Mouse (Mus musculus) mature B cell (primary cell): Measurements from ENCODE around the gene Tmem132d.

ENCODE experiments used
- in situ Hi-C: fragments of 300-500 bp; cut with MboI; formaldehyde crosslinking; loops from 2 replicates; pipeline ENCODE4 v1.14.3; 2019

Tmem132d gene

GRCm38 (mm10) chr5:128405071-128405470 is 27.8 kb downstream of the Tmem132d start:
- in situ Hi-C loops, result no loop called here

- in situ Hi-C loops, result no loop called here
Observed at GRCm38 (mm10) chr5:128404223-128404622, 28.7 kb downstream of the Tmem132d start.

- in situ Hi-C loops, result no loop called here
Observed at GRCm38 (mm10) chr5:128392372-128392771, 40.5 kb downstream of the Tmem132d start.

- in situ Hi-C loops, result no loop called here
Observed at GRCm38 (mm10) chr5:128389665-128390064, 43.2 kb downstream of the Tmem132d start.

- in situ Hi-C loops, result no loop called here
Observed at GRCm38 (mm10) chr5:128388358-128389141, 44.3 kb downstream of the Tmem132d start.

GRCm38 (mm10) chr5:128369814-128370213 is 63.1 kb downstream of the Tmem132d start:
- in situ Hi-C loops, result no loop called here

GRCm38 (mm10) chr5:128369111-128369510 is 63.8 kb downstream of the Tmem132d start:
- in situ Hi-C loops, result no loop called here

- in situ Hi-C loops, result no loop called here
Observed at GRCm38 (mm10) chr5:128365261-128365985, 67.5 kb downstream of the Tmem132d start.

- in situ Hi-C loops, result no loop called here
Observed at GRCm38 (mm10) chr5:128360946-128361675, 71.8 kb downstream of the Tmem132d start.

- in situ Hi-C loops, result no loop called here
Observed at GRCm38 (mm10) chr5:128348835-128349234, 84.0 kb downstream of the Tmem132d start.

- in situ Hi-C loops, result no loop called here
Observed at GRCm38 (mm10) chr5:128336841-128337240, 96.0 kb downstream of the Tmem132d start.

GRCm38 (mm10) chr5:128332766-128333165 is 100.1 kb downstream of the Tmem132d start:
- in situ Hi-C loops, result no loop called here

GRCm38 (mm10) chr5:128330351-128330750 is 102.5 kb downstream of the Tmem132d start:
- in situ Hi-C loops, result no loop called here

GRCm38 (mm10) chr5:128302387-128302786 is 130.5 kb downstream of the Tmem132d start:
- in situ Hi-C loops, result no loop called here

- in situ Hi-C loops, result no loop called here
Observed at GRCm38 (mm10) chr5:128291191-128291590, 141.7 kb downstream of the Tmem132d start.

GRCm38 (mm10) chr5:128273255-128273654 is 159.6 kb downstream of the Tmem132d start:
- in situ Hi-C loops, result no loop called here

- in situ Hi-C loops, result no loop called here
Observed at GRCm38 (mm10) chr5:128267366-128267765, 165.5 kb downstream of the Tmem132d start.

GRCm38 (mm10) chr5:128244219-128244618 is 188.7 kb downstream of the Tmem132d start:
- in situ Hi-C loops, result no loop called here

GRCm38 (mm10) chr5:128236638-128237335 is 196.1 kb downstream of the Tmem132d start:
- in situ Hi-C loops, result no loop called here

- in situ Hi-C loops, result no loop called here
Observed at GRCm38 (mm10) chr5:128235611-128236010, 197.3 kb downstream of the Tmem132d start.

- in situ Hi-C loops, result no loop called here
Observed at GRCm38 (mm10) chr5:128233101-128233500, 199.8 kb downstream of the Tmem132d start.

- in situ Hi-C loops, result no loop called here
Observed at GRCm38 (mm10) chr5:128218281-128218680, 214.6 kb downstream of the Tmem132d start.
